Mouse (Mus musculus): ENCODE data around the gene Mecr. TPM values are rescaled to one million over a fixed set of nuclear protein-coding genes. Genes with fewer than 3 reads are reported as not detected.

Mecr gene
- polyA plus RNA-seq, 2 experiments: 39.4 to 41.6 TPM

DNA sequence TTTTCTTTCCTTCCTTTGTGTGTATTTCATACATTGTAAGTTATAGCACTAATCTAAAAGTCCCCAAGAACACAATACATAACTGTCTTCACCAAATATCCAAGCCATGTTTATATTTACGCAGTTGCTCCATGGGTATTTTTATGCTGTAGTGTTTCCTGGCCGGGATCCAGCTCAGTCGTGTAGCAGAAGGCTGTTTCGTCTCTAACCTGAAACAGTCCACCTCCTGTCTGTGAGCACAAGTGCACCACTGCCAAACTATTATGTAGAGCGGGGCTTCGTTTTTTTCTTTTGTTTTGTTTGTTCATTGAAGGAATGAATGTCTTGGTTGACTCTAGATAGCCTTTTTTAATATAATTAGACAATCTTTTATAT lies 55.9 kb downstream of the Mecr start:
- H3K4me2 ChIP-seq (replicated peaks; ENCODE audit: low read depth, low read length, severe bottlenecking): no peak overlapping the region
- WGBS: 70% methylated on average over 6 of the region's 6 CpGs
- H3K27me3 ChIP-seq (ENCODE audit: control insufficient read depth, insufficient read depth, low read length): no peaks in the 10 kb centered on the region
- no peak overlapping the region for H3K27ac ChIP-seq (replicated peaks; ENCODE audit: low read depth, low read length)
- DNase-seq (ENCODE audit: low spot score) (no peak), ATAC-seq (ENCODE audit: low FRiP score, low read depth) (no peak)
- no peaks in the 10 kb centered on the region for H3K4me1 ChIP-seq (ENCODE audit: control insufficient read depth, insufficient read depth, low read length)
- H3K9ac ChIP-seq (ENCODE audit: low read depth, low read length, severe bottlenecking): no peak overlapping the region
- H3K9me3 ChIP-seq (ENCODE audit: control insufficient read depth, low read length): no peaks in the 10 kb centered on the region
- no peak overlapping the region for H3K4me3 ChIP-seq (replicated peaks; ENCODE audit: low read length)
- H3K36me3 ChIP-seq (ENCODE audit: control insufficient read depth, insufficient read depth, low read length): peaks cover 75% of the 10 kb centered on the region
- no peak for TF ChIP-seq POLR2A (IDR thresholded peaks at IDR 0.05; ENCODE audit: borderline replicate concordance, extremely low read depth, insufficient read depth, insufficient read length)

DNA sequence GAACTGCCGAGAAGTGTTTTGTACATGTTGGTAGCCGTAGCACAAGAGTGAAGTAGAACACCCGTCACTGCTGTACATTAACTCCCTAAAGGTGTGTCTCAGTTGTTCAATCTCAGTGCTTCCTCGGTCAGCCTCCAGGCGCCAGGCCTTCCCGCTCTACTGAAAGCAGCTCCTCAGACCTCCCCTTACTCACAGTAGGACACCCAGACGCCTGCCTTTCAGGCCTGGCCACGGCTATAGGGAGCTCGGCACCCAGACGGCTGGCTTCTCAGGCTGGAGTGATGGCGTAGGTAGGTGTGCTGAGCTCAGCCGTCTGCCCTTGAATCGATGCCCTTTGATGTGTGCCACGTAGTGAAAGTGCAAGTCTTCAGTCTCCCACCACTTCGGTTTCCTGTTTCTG lies 57.8 kb downstream of the Mecr start:
- Histone ChIP-seq H3K9ac (ENCODE audit: low read depth, low read length, severe bottlenecking) (no peak overlapping the region), H3K4me3 (replicated peaks; ENCODE audit: low read length) (no peak overlapping the region), H3K9me3 (ENCODE audit: control insufficient read depth, low read length) (no peaks in the 10 kb centered on the region), H3K36me3 (ENCODE audit: control insufficient read depth, insufficient read depth, low read length) (peaks cover 78% of the 10 kb centered on the region), H3K4me1 (ENCODE audit: control insufficient read depth, insufficient read depth, low read length) (no peaks in the 10 kb centered on the region), H3K4me2 (replicated peaks; ENCODE audit: low read depth, low read length, severe bottlenecking) (no peak overlapping the region), H3K27ac (replicated peaks; ENCODE audit: low read depth, low read length) (no peak overlapping the region), H3K27me3 (ENCODE audit: control insufficient read depth, insufficient read depth, low read length) (no peaks in the 10 kb centered on the region)
- DNase-seq (ENCODE audit: low spot score): no peak
- no peak for ATAC-seq (ENCODE audit: low FRiP score, low read depth)
- WGBS: 86% methylated on average over 15 of the region's 15 CpGs
- no peak for TF ChIP-seq POLR2A (IDR thresholded peaks at IDR 0.05; ENCODE audit: borderline replicate concordance, extremely low read depth, insufficient read depth, insufficient read length)

DNA sequence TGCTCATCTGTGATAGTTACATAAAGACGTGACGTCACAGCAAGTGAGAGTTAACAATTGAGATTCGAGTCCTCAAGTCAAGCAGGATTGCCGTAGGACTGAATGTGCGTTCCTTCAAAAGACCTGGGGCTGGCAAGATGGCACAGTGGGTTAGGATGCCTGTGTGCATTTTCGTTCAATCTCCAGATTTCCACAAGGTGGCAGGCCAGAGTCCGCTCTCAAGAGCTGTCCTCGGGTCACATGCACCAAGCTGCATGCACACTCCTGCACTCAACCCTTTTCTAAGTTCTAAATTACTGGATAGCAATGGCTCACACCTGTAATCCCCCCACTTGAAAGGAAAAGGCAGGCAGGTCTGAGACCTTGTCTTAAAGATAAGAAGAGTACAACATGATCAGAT lies 61.2 kb downstream of the Mecr start:
- no peak for TF ChIP-seq POLR2A (IDR thresholded peaks at IDR 0.05; ENCODE audit: borderline replicate concordance, extremely low read depth, insufficient read depth, insufficient read length)
- DNase-seq (ENCODE audit: low spot score): no peak
- Histone ChIP-seq H3K4me3 (replicated peaks; ENCODE audit: low read length) (no peak overlapping the region), H3K27ac (replicated peaks; ENCODE audit: low read depth, low read length) (no peak overlapping the region), H3K36me3 (ENCODE audit: control insufficient read depth, insufficient read depth, low read length) (peaks cover 53% of the 10 kb centered on the region), H3K27me3 (ENCODE audit: control insufficient read depth, insufficient read depth, low read length) (no peaks in the 10 kb centered on the region), H3K4me2 (replicated peaks; ENCODE audit: low read depth, low read length, severe bottlenecking) (no peak overlapping the region), H3K9me3 (ENCODE audit: control insufficient read depth, low read length) (no peaks in the 10 kb centered on the region), H3K9ac (ENCODE audit: low read depth, low read length, severe bottlenecking) (no peak overlapping the region), H3K4me1 (ENCODE audit: control insufficient read depth, insufficient read depth, low read length) (no peaks in the 10 kb centered on the region)
- no peak for ATAC-seq (ENCODE audit: low FRiP score, low read depth)
- 67% methylated on average over 8 of the region's 8 CpGs for WGBS

DNA sequence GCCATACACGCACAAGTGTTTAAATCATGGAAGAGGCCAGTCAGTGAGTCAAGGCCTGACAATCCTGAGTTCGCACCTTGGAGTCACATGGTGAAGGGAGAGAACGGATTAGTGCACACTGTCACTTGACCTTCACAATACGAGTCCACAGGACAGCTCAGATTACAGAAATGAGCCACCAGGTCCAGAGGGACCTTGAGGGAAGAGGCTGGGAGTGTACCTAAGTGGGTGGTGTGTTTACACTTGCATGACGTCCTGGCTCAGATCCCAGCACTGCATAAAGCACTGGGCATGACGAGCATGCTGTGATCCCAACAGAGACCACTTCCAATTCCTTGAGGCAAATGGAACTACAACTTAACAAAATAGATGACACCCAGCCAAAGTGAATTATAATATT lies 63.2 kb downstream of the Mecr start:
- H3K27me3 ChIP-seq (ENCODE audit: control insufficient read depth, insufficient read depth, low read length): no peaks in the 10 kb centered on the region
- no peak overlapping the region for H3K9ac ChIP-seq (ENCODE audit: low read depth, low read length, severe bottlenecking)
- no peak overlapping the region for H3K4me2 ChIP-seq (replicated peaks; ENCODE audit: low read depth, low read length, severe bottlenecking)
- H3K36me3 ChIP-seq (ENCODE audit: control insufficient read depth, insufficient read depth, low read length): peaks cover 34% of the 10 kb centered on the region
- DNase-seq (ENCODE audit: low spot score) (no peak), ATAC-seq (ENCODE audit: low FRiP score, low read depth) (no peak)
- H3K4me3 ChIP-seq (replicated peaks; ENCODE audit: low read length): no peak overlapping the region
- no peak for TF ChIP-seq POLR2A (IDR thresholded peaks at IDR 0.05; ENCODE audit: borderline replicate concordance, extremely low read depth, insufficient read depth, insufficient read length)
- H3K4me1 ChIP-seq (ENCODE audit: control insufficient read depth, insufficient read depth, low read length): peaks cover 14% of the 10 kb centered on the region
- no peak overlapping the region for H3K27ac ChIP-seq (replicated peaks; ENCODE audit: low read depth, low read length)
- H3K9me3 ChIP-seq (ENCODE audit: control insufficient read depth, low read length): no peaks in the 10 kb centered on the region
- WGBS: 69% methylated on average over 6 of the region's 6 CpGs

DNA sequence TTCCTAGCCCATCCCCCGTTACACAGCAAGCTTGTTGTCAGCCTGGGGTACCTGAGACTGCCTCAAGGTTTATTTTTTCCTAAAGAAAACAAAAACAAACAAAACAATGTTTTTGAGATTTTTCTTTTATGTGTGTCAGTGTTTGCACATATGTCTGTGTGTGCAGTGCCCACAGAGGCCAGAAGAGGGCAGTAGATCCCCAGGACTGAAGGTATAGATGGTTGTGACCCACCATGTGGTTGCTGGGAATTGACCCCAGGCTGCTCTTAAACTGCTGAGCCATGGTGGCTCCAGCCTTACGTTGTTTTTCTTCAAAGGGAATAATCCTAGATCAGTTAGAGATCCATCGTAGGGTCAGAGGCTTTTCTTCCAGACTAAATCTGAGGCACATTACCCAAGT lies 64.6 kb downstream of the Mecr start:
- 78% methylated on average over 3 of the region's 3 CpGs for WGBS
- no peak for DNase-seq (ENCODE audit: low spot score)
- Histone ChIP-seq H3K9me3 (ENCODE audit: control insufficient read depth, low read length) (no peaks in the 10 kb centered on the region), H3K4me1 (ENCODE audit: control insufficient read depth, insufficient read depth, low read length) (peaks cover 14% of the 10 kb centered on the region), H3K36me3 (ENCODE audit: control insufficient read depth, insufficient read depth, low read length) (peaks cover 21% of the 10 kb centered on the region), H3K4me3 (replicated peaks; ENCODE audit: low read length) (no peak overlapping the region), H3K27me3 (ENCODE audit: control insufficient read depth, insufficient read depth, low read length) (no peaks in the 10 kb centered on the region), H3K9ac (ENCODE audit: low read depth, low read length, severe bottlenecking) (no peak overlapping the region), H3K4me2 (replicated peaks; ENCODE audit: low read depth, low read length, severe bottlenecking) (no peak overlapping the region), H3K27ac (replicated peaks; ENCODE audit: low read depth, low read length) (no peak overlapping the region)
- no peak for TF ChIP-seq POLR2A (IDR thresholded peaks at IDR 0.05; ENCODE audit: borderline replicate concordance, extremely low read depth, insufficient read depth, insufficient read length)
- no peak for ATAC-seq (ENCODE audit: low FRiP score, low read depth)
